Mouse (Mus musculus) NIH3T3 (cell line): ENCODE measurements around the gene Casc1.

Experiments
- DNase-seq: peaks from one replicate; pipeline ENCODE4 v3.0.0-alpha.2; 2012; ENCODE audit warnings: low read depth

Casc1 gene

DNA sequence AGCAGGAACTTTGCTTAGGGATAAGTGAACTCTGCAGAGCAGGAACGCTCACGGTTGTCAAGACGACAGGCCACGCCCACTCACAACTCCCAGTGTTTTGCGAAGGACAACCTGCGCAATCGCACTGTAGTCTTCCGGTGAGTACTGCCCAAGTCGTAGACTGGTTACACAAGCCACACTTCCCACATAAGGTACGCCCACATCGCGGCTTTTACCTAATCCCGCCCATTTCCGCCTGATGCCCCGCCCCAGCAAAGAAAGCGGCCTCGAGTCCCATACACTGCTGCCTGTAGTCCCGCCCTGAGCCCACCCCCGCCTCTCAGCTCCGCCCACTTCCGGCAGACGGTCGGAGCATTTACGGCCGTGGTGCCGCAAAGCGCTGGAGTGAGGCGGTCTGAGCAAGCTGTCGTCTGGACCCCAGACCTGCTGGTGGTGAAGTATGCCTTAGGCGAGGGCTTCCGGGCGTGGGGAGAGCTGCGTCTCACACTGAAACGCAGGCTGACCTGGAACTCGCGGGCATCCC, at the start of gene Casc1, which contains the start of gene Etfrf1:
Gene Casc1, minus strand, starts transcription at position 190 of the 523 bp plus-strand sequence.
Gene Etfrf1, plus strand, starts transcription at position 319 of the 523 bp plus-strand sequence.
- peak; percentile 100 for DNase-seq

DNA sequence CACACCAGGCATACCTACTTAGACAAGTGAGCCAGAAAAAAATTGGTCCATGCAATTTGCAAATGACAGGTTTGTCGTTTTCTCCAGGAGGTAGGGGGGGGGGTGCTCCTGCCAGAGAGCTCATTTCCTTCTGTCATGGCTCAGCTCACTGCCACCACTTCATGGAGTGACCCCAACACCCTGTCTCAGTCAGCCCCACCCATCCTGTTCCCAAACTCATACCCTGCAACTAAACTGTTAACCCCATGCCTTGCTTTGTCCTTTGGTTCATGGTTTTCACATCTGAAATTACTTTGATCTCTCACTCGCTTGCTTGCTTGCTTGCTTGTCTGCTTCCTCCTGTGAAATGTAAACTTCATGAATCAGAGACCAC, 45.9 kb upstream of the Casc1 start:
- DNase-seq: no peak

DNA sequence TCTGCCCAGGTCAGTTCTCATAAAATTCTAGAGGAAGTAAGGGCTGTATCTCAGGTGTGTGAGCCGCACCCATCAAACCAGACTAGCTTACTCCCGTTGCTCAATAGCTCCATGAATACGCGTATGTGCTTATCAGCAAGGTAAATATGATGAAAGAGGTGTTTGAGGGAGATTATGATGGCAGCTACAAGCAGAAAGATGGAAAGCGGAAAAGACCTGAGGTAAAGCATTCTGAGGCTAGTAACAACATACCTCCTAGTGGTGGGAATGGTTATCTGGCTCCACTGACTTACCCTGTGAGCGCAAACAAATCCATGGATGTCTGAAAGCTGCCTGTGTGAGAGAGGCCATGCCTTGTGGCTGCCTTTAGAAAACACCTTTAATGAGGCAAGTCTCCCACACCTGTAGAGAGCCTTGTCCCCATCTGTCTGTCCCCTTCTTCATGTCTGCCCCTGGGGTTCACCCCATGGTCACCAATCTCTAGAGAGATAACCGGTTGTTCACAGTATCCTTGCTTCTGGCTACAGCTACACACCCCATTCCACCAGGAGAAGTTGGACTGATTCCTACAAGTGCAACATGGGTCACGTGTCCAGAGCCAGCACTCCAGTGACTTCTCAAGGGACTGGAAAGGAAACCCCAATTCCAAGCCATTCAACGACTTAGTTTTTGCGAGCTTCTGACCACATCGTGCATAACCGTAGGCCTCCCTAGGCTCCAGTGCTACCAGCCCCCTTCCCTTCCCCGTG, 45.3 kb upstream of the Casc1 start:
- no peak for DNase-seq

DNA sequence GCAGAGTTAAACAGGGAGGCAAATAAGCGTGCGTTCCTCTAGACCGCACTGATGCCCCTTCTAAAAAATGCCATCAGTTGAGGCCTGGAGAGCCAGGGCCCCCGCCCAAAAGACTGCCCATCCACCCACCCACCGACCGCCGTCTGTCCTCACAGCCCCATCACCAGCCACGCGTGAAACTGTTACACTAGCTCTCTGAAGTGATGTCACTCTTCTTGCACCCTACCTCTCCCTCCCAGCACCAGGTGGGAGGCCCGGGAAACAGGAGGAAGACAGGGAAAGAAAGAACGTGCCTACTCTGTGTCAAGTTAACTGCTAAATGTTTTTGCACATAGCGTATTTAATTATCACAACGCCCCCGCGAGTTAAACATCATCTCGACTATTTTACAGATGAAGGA, 40.0 kb upstream of the Casc1 start:
- no peak for DNase-seq

DNA sequence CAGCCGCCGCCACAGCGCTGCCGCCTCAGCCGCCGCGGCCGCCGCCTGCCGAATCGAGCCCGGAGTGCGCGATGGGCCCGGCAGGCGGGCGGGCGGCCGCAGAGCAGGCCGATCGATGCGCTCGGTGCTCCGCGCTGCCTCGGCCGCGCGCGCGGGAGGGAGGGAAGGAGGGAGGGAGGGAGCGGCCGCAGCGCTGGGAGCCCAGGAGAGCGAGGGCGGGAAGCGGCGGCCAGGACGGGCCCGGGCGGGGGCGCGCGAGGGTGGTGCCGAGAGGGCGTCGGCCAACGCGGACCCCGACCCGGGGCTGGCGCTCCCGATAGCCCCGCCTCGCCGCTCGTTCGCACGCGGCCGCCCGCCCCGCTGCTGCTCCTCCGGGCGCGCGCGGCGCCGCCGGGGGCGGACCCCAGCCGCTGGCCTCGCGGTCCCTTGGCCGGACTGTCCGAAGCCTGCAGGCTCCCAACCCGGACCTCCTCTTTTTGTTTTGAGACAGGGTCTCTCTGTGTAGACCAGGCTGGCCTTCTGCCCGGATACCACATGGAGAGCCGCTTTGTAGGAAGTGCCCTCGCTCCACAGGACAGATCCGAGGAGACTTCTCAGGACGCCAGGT, 39.5 kb upstream of the Casc1 start, which contains the start of gene Kras:
Gene Kras, minus strand, starts transcription at position 55 of the 607 bp plus-strand sequence.
- peak; percentile 98 for DNase-seq

DNA sequence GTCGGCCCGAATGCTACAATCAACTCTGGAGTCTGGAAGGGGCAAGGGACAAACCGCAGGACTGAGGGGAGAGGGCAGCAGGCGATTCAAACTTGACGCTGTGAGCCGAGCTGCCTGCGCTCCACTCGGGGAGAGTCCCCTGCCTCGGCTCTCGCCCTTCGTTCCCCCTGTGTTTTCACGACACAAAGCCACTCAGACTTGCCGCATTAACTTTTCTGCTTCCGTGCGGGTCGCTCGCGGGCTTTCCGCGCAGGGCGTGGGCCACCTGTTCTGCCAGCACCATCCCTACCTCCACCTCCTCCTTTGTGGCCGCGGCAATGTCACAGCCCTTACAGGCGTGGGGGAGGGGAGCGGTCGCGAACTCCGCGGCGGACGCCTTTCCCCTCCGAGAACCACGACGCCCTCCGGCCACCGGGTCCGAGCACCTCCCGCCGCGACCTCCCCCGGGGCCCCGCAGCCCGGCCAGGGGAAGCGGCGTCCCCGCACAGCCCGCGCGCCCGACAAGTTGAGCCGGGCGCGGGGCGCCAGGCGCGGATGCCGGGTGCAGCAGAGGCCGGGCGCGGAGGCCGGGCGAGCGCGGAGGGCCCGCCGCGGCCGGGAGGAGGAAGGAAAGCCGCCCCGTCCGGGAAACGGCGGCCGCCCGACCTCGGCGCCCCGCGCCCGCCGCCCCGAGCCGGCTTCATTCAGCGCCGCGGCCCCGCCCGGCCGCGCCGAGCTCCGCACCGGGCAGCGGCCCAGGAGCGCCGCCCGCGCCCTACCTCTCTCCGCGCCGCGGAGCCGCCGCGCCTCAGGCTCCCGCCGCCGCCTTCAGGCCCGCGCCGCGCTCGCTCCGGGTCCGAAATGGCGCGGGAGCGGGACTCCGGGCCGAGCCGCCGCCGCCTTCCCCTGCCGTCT, 38.7 kb upstream of the Casc1 start:
- peak; percentile 38 for DNase-seq

DNA sequence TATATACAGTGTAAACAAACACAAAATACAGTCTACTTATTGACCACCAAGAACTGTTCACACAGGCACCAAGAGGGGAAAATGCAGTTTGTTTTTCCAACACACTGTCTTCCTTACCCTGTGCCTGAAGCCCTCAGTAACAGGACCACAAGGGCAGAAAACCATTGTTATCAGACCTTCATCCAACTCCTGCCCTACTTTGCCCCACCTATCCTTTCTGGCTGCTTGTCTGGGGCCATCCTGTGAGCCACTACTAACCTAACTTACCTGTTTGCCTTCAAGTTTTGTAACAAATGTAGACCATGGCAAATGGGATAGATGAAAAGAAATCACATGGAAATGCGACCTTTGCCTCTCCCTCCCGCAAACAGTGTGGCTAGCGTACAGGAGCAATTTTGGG, 37.1 kb upstream of the Casc1 start:
- DNase-seq: no peak

DNA sequence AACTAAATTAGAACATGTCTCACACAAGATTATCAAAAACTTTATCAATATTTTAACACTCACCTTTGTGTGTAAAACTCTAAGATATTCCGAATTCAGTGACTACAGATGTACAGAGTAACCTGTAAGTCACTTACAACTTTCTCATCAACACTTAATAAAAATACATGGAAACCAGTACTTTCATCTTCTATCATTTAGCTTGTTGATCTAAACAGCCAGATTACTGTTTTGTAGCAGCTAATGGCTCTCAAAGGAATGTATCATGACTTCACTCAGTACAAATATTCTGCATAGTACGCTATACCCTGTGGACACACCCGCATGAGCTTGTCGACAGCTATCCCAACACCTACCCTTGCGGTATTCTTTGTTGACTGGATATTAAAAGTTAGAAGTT, 36.0 kb upstream of the Casc1 start:
- DNase-seq: no peak

DNA sequence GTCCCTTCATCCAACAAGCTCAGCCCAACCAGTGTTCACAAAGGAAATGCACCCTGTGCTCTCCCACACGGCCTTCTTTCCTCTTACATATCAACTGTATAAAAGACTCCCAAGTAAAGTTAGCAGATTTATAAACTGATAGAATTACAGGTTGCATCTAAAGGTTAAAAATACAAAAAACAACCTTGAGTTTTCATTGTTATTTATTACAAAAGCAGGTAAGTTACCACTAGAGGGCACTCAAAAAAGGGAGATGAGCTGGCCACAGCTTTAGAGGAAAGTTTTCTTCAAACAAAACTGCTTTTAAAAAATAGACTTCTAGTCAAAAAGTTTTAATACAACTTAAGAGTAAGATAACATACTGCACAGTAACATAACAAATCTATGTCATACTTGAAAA, 31.7 kb upstream of the Casc1 start:
- DNase-seq: peak; percentile 68

DNA sequence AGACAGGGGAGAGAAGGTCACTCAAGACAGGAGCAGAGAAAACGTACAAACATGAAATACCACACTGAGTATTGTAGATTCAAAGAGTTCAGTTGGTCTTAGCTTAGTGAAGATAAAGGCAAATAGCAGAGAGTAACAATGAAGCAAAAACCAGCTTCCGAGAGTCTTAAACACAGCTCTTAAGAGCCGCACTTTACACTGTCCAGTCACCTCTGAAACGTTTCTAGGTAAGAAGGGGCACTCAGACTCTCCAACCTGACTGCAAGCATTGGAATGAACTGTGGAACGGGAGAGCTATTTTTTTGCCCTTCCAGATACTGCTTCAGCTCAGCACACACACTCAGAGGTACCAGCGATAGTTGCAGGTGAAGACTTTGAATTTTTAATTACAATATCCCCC, 29.5 kb upstream of the Casc1 start:
- no peak for DNase-seq

DNA sequence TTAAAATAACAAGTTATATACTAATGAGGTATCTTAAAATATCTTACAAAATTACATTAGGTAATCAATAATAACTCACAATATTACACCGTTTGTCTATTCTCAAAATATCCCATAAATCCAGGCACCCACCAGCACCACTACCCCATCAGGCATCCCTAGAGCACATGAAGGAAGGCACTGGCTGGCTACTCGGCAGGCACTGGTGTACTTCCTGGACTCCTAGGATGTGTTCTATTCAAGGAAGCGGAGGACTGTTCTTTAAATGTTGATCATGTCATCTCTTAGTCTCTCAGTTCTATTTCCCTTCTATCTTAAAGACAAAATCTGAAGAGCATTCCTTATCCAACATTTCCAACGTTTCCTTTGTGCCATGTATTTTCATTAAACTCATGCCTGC, 26.3 kb upstream of the Casc1 start:
- DNase-seq: no peak

DNA sequence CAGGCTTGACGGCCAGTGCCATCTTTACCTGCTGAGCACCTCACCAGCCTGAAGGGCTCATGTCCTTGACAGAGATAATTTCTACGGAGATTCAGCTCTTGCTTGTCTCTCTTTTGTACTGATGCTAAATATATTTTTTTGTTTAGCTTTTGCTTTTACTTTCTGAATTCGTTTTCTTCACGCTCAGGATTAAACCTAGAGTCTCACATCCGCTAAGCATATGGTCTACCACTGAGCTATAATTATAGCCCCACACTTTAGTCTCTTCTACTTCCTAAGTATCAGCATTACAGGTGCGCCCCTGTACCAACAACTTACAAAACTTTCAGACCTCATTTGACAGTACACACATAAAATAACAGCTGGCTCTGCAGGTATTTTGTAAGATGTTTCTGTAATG, 24.6 kb upstream of the Casc1 start:
- no peak for DNase-seq

DNA sequence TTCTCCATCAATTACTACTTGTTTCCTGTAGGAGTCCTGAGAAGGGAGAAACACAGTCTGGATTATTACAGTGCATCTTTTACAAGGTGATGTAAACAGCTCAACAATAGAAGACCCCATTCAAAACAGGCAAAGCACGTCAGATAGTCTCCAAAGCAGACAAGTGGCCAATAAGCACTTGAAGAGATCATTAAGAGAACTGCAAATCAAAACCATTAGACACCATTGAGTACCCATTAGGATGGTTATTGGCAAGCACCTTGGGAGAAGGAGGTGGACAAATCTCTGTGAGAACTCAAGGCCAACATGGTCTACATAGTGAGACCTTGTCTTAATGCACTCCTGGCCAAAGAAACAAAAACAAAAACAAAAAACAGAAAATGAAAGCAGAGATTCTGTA, 23.6 kb upstream of the Casc1 start:
- DNase-seq: no peak

DNA sequence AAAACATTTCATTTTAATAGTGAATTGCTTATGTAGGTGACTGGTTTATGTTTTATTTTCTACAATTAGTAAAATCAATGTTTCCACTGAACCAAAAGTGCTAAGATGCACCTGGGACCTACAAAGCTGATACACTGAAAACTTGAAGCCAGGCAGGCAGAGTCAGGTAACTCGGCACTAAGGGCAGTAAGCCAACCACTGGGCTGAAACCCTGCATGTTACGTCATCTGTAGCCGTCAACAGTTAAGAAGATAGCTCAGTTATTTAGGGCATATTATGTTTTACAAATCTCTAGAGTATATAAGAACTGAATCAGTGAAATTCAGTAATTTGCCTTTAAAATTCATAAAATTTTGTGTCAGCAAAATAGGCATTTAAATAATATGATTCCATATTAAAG, 15.5 kb upstream of the Casc1 start:
- DNase-seq: peak; percentile 42

DNA sequence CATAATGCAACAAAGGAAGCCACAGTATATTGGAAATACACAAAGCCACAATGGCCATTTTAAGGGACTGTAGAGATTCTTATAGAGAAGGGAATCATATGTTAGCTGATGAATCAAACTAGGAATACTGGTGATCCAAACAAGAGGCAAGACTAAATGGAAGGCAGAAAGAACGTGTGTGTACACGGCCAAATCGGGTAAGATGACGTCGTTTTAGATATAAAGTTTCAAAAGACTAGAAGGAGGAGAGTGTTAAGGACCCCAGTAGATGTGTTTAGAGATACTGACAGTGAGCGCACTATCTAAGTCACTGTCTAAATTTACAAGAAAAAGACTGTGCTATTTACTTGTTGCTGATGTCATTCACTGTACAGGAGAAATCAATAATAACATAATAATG, 13.4 kb upstream of the Casc1 start:
- DNase-seq: no peak

DNA sequence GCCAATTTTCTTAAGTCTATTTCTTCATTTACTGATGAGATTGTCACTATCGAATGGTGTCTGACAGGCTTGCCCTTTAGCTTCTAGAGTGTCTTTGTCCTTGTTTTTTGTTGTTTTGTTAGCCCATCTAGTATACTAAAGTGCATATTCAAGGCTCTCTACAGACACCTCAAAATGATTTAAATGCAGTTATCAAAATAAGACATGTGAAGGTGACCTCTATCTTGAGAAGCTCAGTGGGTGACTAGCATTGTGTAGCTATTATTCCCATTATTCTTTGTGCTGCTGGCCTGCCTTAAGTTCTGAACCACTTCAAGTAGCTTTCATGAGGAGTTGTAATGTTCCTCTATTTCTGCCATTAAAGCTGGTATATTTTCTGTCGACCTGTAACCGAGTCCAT, 5.0 kb upstream of the Casc1 start:
- no peak for DNase-seq

DNA sequence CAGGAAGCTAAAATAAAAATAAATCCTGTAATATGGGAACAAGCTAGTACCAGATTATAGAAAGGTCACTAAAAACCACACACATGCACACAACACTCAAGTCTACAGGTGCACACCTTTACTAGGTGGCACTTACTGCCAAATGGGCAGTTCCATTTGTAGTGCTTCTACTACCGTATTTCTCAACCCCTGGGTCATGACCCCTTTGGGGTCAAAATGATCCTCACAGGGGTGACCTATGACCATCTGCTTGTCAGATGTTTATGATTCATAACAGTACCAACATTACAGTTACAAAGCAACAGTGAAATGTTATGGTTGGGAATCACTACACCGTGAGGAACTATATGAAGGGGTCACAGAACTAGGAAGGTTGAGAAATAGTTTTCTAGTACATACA, 3.1 kb upstream of the Casc1 start:
- DNase-seq: no peak

DNA sequence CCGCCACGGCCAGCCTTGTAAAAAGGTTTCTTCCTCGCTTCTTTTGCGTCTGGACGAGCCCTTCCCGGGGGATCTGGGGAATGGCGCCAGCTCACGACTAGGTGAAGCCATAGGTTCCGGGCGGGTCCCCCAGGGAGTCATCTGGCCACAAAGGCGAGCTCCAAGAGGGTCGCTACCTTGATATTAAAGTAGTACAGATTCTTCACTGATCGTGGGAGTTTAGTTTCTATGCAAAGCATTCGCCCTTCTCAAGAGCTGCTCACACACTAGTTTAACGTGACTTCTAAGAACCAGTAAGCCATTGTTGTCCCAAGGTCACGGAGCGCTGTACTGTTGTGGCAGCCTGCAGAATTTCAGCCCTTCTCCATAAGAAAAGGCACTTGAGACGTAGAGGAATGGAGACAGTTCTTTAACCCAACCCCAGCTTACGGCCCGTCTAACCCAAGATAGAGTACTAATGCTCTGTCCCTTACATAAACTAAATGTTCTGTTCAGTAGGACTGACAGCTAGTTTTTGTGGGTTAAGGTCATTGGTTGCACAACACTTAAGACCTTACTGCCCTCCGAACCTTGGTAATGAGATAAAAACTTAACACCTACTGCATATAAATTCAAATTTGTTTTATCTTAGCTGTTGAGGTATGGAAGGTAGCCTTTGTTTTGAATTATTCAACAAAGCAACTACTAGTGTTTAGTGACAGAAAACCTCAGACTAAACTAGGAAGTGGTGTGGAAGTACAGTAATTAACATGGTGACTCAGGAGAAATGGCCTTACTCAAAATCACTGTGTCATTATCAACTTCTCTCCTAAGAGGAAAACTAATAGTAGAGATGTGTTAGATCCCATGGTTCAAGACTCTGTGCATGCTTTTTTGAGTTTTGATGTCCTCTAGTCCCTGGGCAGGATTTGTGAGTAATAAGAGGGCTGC, 836 bp upstream of the Casc1 start:
- DNase-seq: no peak

DNA sequence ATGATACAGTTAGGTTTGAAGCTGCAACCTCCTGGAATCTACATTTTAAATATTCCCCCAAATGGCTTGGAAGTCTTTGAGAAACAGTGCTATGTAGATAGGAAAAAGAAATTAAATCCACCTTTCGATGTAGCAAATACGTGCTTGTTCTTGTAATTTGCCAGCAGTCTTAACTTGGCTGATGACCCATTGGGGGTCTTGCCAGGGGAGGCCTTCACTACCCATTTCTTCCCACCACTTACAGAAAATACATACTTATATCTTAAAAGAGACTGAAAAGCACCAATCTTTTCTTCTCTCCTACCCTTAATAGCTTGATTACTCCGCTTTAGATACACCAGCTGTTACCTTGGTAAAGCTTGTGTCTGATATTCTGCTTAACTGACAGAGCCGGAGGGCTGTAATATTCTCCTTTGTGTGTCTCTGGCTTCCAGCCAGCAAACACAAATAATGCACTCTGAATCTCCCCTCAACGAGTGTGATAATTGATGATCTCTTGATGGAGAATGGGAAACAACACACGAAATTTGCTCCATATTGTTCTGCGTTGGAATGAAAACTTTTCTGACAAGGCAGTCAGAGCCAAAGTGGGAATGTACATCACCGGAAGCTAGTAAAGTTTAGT, 637 bp downstream of the Casc1 start:
- no peak for DNase-seq

DNA sequence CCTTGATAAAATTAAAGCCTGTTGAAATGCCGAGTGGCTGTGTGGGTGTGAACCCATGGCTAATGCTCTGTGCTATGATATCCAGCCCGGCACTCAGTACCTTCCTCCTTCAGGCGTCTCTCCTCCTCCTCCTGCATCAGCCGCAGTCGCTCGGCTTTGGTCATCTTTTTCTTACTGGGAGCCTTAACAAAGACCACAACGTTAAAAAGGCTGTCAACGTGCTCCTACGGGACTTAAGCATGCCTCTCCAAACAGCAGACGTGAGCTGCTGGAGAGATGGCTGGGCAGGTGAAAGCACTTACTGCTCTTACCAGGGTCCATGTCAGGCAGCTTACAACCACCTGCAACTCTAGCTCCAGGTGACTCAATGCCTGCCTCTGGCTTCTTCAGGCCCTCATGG, 5.7 kb downstream of the Casc1 start:
- DNase-seq: no peak

DNA sequence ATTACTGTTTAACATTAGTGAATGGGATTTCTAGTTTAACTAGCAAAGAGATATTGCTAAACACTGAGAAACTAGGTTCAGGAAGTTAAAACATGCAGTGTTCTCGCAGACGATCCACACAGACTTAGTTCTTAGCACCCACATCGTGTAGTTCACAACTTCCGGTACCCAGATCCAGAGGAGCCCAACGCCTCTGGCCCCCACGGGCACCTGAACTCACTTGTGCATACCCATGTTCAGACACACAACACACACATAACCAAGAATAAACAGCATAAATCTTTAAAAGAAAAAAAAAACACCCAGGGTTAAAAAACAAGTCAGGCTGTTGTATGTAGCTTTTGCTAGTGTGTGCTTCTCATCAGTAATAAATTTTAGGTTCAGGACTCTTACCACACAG, 6.4 kb downstream of the Casc1 start:
- no peak for DNase-seq
